Mouse (Mus musculus) liver, embryonic 14.5 days (tissue): Measurements from ENCODE around the gene Zmynd11.

Source experiments
- CTCF ChIP-seq: IDR thresholded peaks from 2 replicates; pipeline ENCODE4 v1.5.1; 2016; ENCODE audit warnings: antibody characterized with exemption, low read depth, control low read depth
- EP300 ChIP-seq: IDR thresholded peaks from 2 replicates; pipeline ENCODE4 v1.6.1; 2016; ENCODE audit warnings: antibody characterized with exemption, low read depth

DNA sequence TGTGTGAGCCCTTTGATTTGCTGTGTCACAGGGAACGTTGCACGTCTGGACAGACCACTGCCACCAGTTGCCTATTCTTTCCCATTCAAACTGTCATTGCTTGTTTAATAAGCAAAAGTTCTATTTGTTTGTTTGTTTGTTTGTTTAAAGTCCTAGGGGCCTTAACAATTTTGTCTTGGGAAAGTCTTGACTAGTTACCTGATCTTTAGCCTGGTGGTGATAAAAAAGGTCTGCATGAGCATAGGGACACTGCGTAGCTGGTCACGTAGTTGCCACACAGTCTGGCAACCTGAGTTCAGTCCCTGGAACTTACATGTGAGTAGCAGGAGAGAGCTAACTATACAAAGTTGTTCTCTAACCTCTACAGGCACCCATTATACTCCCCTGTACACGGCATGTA lies 95.9 kb downstream of the Zmynd11 start:
- TF ChIP-seq CTCF (no peak), EP300 (no peak)
